ENCODE assay signal across 12 mouse cellular contexts in the genomic region with DNA sequence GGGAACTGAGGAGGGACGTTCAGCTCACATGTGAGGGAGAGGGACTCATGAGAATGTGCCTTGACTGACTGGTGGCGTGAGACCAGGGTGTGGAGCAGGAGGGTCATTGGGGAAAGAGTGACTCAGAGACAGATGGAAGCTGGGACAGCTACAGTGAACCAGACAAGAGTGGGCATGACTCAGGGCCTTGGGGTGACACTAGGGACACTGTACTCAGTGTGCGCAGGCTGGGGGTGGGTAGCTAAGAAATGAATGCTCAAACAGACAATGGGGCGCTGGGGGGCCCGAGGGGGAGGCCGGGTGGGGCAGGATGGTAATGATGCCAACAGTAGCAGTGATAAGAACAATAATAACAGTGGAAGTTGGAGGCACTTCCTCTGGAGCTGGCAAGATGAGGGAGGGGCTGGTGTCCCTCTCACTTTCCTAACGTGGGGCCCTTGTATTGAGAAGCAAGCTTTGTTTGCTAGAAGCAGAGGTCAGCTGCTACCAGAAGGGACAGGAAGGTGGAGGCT.
A peak's percentile ranks its signal among the peaks of the same experiment; 100 is the strongest.
DNase-seq lines count a peak whose midpoint lies in the region; ATAC-seq and TF ChIP-seq lines count a peak whose summit lies in the region.
"Had no signal": no experiment of that assay in that cellular context is flagged by ENCODE, and none has a peak within 500 bp of the region (broad histone marks: within the 10 kb centered on the region; RNA-seq: fewer than 3 reads in every experiment).

No protein-coding gene starts in this region.

- no peaks in the 10 kb centered on the region for H3K36me3 ChIP-seq in lung, embryonic 14.5 days (ENCODE audit: insufficient read depth)

- no peaks in the 10 kb centered on the region for H3K27me3 ChIP-seq in lung, embryonic 14.5 days (ENCODE audit: insufficient read depth, low read length)

- intact Hi-C loops in left cerebral cortex, postnatal 14 days (cut with DNase I): no loop called here

- peak; percentile 11 for DNase-seq in adrenal gland, postnatal 14 days
- no peak for DNase-seq in adrenal gland, adult 2 months
- DNase-seq in urinary bladder, postnatal 25 days (ENCODE audit: low spot score): peak; percentile 6
- no peak for DNase-seq in urinary bladder, adult 2 months (ENCODE audit: low spot score)
- DNase-seq in lung, embryonic 14.5 days: peak; percentile 34
- no peak for DNase-seq in spleen, postnatal 10 days (ENCODE audit: low spot score in 2 of 2)
- no peak for DNase-seq in left cerebral cortex, postnatal 14 days (ENCODE audit: low spot score in 2 of 2)
- DNase-seq: cerebellum, adult 18-20 months; embryo, embryonic 11 days; liver; thymus, postnatal 36 days had no signal

- no peak overlapping the region for H3K9ac ChIP-seq in lung, embryonic 14.5 days

- 56% methylated on average over 7 of the region's 7 CpGs for WGBS in lung, embryonic 14.5 days

- TF ChIP-seq CTCF in lung, embryonic 14.5 days (IDR thresholded peaks at IDR 0.05; ENCODE audit: low read depth): no peak

- peak; percentile 72; the same call in 1 of the 2 replicates for ATAC-seq in lung, embryonic 14.5 days (ENCODE audit: insufficient read depth)
- ATAC-seq in frontal cortex, adult (ENCODE audit: low TSS enrichment): no peak

- H3K4me2 ChIP-seq in lung, embryonic 14.5 days: no peak overlapping the region

- no peak overlapping the region for H3K4me3 ChIP-seq in lung, embryonic 14.5 days (ENCODE audit: low read depth, low read length)

- no peak overlapping the region for H3K27ac ChIP-seq in lung, embryonic 14.5 days (ENCODE audit: low read depth)

- H3K4me1 ChIP-seq in lung, embryonic 14.5 days (ENCODE audit: insufficient read depth): no peaks in the 10 kb centered on the region

- no peaks in the 10 kb centered on the region for H3K9me3 ChIP-seq in lung, embryonic 14.5 days (ENCODE audit: low read depth, low read length)

Comparison
In these comparisons a context has a peak if more than half of its experiments do, and no peak if none do; other contexts are left out.
1. DNase-seq: peak in adrenal gland, postnatal 14 days (single experiment), urinary bladder, postnatal 25 days (single experiment) and lung, embryonic 14.5 days (single experiment); none in adrenal gland, adult 2 months (single experiment), urinary bladder, adult 2 months (single experiment), spleen, postnatal 10 days (0 of 2) and left cerebral cortex, postnatal 14 days (0 of 2).